Mouse (Mus musculus): ENCODE results near the gene Ankrd50. TPM values are rescaled to one million over a fixed set of nuclear protein-coding genes. Genes with fewer than 3 reads are reported as not detected.

Gene Ankrd50
- polyA plus RNA-seq, 1 experiment from 2014 or later: 19.9 TPM

DNA sequence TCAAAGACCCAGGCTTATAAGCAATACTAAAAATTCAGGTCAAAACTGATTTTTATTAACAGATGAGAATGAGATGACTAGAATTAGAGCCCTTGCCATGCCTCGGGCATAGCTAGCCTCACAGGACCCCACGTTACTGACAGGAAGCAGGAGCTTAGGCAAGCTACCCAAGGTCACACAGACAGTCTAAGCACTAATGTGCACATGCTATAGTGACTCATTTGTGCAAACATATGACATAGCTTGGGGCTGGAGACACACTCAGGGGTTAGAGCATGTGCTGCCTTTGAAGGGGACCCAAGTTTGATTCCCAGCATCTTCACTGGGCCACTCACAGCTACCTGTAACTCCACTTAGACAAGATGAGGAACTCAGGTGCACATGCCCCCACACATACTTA, 22.9 kb downstream of the Ankrd50 start:
- 95% methylated on average over 2 of the region's 2 CpGs for WGBS
- H3K4me2 ChIP-seq: no peak overlapping the region
- H3K4me3 ChIP-seq: no peak overlapping the region
- H3K9ac ChIP-seq: no peak overlapping the region
- no peak for ATAC-seq
- H3K4me1 ChIP-seq: no peaks in the 10 kb centered on the region
- H3K36me3 ChIP-seq (ENCODE audit: poor library complexity, severe bottlenecking): peaks cover 57% of the 10 kb centered on the region
- no peaks in the 10 kb centered on the region for H3K9me3 ChIP-seq (replicated peaks)
- H3K27me3 ChIP-seq: no peaks in the 10 kb centered on the region
- H3K27ac ChIP-seq: no peak overlapping the region

- WGBS: 89% methylated on average over 4 of the region's 4 CpGs
- H3K27me3 ChIP-seq: no peaks in the 10 kb centered on the region
- peaks cover 72% of the 10 kb centered on the region for H3K36me3 ChIP-seq (ENCODE audit: poor library complexity, severe bottlenecking)
- H3K4me3 ChIP-seq: no peak overlapping the region
- H3K4me2 ChIP-seq: no peak overlapping the region
- H3K27ac ChIP-seq: no peak overlapping the region
- H3K9me3 ChIP-seq (replicated peaks): no peaks in the 10 kb centered on the region
- no peak for ATAC-seq
- no peaks in the 10 kb centered on the region for H3K4me1 ChIP-seq
- no peak overlapping the region for H3K9ac ChIP-seq
Observed at GRCm38 (mm10) chr3:38460250-38460624, 24.4 kb downstream of the Ankrd50 start.

DNA sequence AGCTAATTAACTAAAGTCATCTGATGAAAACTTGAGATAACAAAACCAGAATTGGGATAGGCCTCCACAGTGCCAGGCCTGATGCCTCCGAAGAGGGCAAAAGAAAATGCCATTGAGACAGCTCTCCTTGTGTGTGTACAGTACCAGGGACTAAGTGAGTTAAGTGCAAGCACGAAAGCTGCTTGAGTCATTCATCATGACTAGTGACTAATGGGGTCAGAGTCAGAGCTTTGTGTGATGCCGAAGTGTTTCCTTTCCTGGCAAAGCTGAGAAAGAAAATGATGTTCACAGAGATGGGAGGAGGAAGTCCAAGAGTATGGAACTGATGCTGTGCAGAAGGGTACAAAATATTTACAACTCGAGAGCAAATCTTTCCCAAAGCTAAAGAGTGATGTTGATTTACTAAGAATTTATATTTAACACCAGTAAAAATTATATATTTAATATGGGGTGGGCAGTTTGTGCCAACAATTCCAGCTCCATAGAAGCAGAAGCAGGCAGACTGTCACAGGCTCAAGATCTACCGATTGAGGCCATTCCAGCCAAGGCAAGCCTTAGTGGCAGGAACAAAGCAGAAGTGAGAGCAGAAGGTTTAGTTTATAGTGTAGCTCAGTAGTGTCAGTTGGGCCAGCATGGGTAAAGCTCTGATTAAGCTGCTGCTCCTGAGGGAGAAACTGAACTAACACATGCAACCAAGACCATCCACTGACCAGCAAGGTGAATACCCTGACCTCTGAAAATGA, 25.0 kb downstream of the Ankrd50 start:
- Histone ChIP-seq H3K9ac (no peak overlapping the region), H3K27me3 (no peaks in the 10 kb centered on the region), H3K4me3 (no peak overlapping the region), H3K27ac (no peak overlapping the region), H3K36me3 (ENCODE audit: poor library complexity, severe bottlenecking) (peaks cover 78% of the 10 kb centered on the region), H3K4me2 (no peak overlapping the region), H3K9me3 (replicated peaks) (no peaks in the 10 kb centered on the region), H3K4me1 (no peaks in the 10 kb centered on the region)
- no peak for ATAC-seq
- WGBS: 88% methylated on average over 5 of the region's 5 CpGs

DNA sequence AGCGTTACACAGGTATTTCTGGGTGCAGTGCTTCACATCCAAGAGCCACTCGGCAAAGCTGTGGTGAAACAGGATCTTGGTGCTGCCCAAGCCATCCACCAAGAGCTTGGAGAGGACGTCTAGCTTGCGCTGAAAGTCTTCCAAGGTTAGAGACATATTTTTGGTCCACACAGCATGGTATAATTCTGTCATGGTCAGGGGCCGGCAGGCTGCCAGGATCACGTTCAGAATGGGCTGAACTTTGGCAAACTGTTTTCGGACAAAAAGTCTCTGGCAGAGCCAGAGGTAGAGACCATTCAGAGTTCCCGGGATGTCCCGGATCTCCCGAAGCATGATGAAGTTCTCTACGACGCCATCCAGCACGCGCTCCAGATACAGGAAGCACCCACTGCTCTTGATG, 27.6 kb downstream of the Ankrd50 start:
- peaks cover 86% of the 10 kb centered on the region for H3K36me3 ChIP-seq (ENCODE audit: poor library complexity, severe bottlenecking)
- WGBS: 96% methylated on average over 14 of the region's 14 CpGs
- ATAC-seq: no peak
- H3K27me3 ChIP-seq: no peaks in the 10 kb centered on the region
- no peak overlapping the region for H3K9ac ChIP-seq
- H3K4me2 ChIP-seq: no peak overlapping the region
- no peaks in the 10 kb centered on the region for H3K4me1 ChIP-seq
- no peak overlapping the region for H3K27ac ChIP-seq
- no peaks in the 10 kb centered on the region for H3K9me3 ChIP-seq (replicated peaks)
- H3K4me3 ChIP-seq: no peak overlapping the region

DNA sequence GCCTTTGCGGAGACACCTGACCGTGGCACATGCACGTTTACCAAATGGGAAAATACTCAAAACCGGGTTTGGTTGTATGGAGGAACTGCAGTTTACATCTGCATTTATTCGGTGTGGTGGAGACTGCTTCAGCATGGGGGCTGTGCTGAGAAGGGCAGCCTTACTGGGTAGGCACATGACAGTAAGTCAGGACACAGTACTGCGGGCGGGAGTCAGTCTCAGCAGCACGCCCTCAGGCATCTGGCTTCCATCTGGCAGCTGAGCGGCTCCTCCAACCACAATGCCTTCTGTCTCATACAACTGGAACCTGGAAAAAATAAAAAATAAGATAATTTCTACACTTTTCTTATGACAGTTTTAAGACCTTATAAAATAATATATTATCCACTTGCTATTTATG, 32.4 kb downstream of the Ankrd50 start:
- Histone ChIP-seq H3K4me1 (no peaks in the 10 kb centered on the region), H3K9ac (no peak overlapping the region), H3K4me2 (no peak overlapping the region), H3K4me3 (no peak overlapping the region), H3K9me3 (replicated peaks) (peaks cover 6% of the 10 kb centered on the region), H3K27me3 (no peaks in the 10 kb centered on the region), H3K36me3 (ENCODE audit: poor library complexity, severe bottlenecking) (peaks cover 65% of the 10 kb centered on the region), H3K27ac (no peak overlapping the region)
- ATAC-seq: 0 out of 2 replicates have a peak, but pooled peaks have one; percentile 44
- 90% methylated on average over 9 of the region's 9 CpGs for WGBS

- peaks cover 6% of the 10 kb centered on the region for H3K9me3 ChIP-seq (replicated peaks)
- peaks cover 11% of the 10 kb centered on the region for H3K36me3 ChIP-seq (ENCODE audit: poor library complexity, severe bottlenecking)
- no peak overlapping the region for H3K9ac ChIP-seq
- 89% methylated on average over 9 of the region's 9 CpGs for WGBS
- H3K4me2 ChIP-seq: no peak overlapping the region
- no peak overlapping the region for H3K27ac ChIP-seq
- H3K4me1 ChIP-seq: no peaks in the 10 kb centered on the region
- no peaks in the 10 kb centered on the region for H3K27me3 ChIP-seq
- no peak for ATAC-seq
- no peak overlapping the region for H3K4me3 ChIP-seq
Observed at GRCm38 (mm10) chr3:38446586-38446985, 38.1 kb downstream of the Ankrd50 start.

GRCm38 (mm10) chr3:38443875-38444274, 40.8 kb downstream of the Ankrd50 start:
- ATAC-seq: peak; percentile 57; the same call in 1 of the 2 replicates

GRCm38 (mm10) chr3:38440564-38440991, 44.1 kb downstream of the Ankrd50 start:
- Histone ChIP-seq H3K4me1 (no peaks in the 10 kb centered on the region), H3K36me3 (ENCODE audit: poor library complexity, severe bottlenecking) (no peaks in the 10 kb centered on the region), H3K4me3 (no peak overlapping the region), H3K4me2 (no peak overlapping the region), H3K9ac (no peak overlapping the region), H3K27ac (no peak overlapping the region), H3K9me3 (replicated peaks) (no peaks in the 10 kb centered on the region), H3K27me3 (no peaks in the 10 kb centered on the region)
- 71% methylated on average over 7 of the region's 7 CpGs for WGBS
- no peak for ATAC-seq

More at GRCm38 (mm10) chr3:38443875-38444274, 40.8 kb downstream of the Ankrd50 start:
- H3K4me2 ChIP-seq: no peak overlapping the region
- no peak overlapping the region for H3K4me3 ChIP-seq
- no peaks in the 10 kb centered on the region for H3K9me3 ChIP-seq (replicated peaks)
- WGBS: 70% methylated on average over 4 of the region's 4 CpGs
- H3K27ac ChIP-seq: no peak overlapping the region
- H3K9ac ChIP-seq: no peak overlapping the region
- no peaks in the 10 kb centered on the region for H3K4me1 ChIP-seq
- no peaks in the 10 kb centered on the region for H3K36me3 ChIP-seq (ENCODE audit: poor library complexity, severe bottlenecking)
- no peaks in the 10 kb centered on the region for H3K27me3 ChIP-seq

GRCm38 (mm10) chr3:38436596-38436995, 48.0 kb downstream of the Ankrd50 start:
- no peak overlapping the region for H3K4me2 ChIP-seq
- H3K4me1 ChIP-seq: peaks cover 5% of the 10 kb centered on the region; the same call in 1 of the 2 replicates
- 90% methylated on average over 3 of the region's 3 CpGs for WGBS
- H3K27ac ChIP-seq: no peak overlapping the region
- H3K4me3 ChIP-seq: no peak overlapping the region
- H3K9ac ChIP-seq: no peak overlapping the region
- no peaks in the 10 kb centered on the region for H3K9me3 ChIP-seq (replicated peaks)
- no peaks in the 10 kb centered on the region for H3K27me3 ChIP-seq
- ATAC-seq: no peak
- no peaks in the 10 kb centered on the region for H3K36me3 ChIP-seq (ENCODE audit: poor library complexity, severe bottlenecking)

- Histone ChIP-seq H3K9me3 (replicated peaks) (no peaks in the 10 kb centered on the region), H3K4me1 (peaks cover 5% of the 10 kb centered on the region; the same call in 1 of the 2 replicates), H3K9ac (no peak overlapping the region), H3K4me2 (no peak overlapping the region), H3K27me3 (no peaks in the 10 kb centered on the region), H3K36me3 (ENCODE audit: poor library complexity, severe bottlenecking) (no peaks in the 10 kb centered on the region), H3K27ac (no peak overlapping the region), H3K4me3 (no peak overlapping the region)
- ATAC-seq: no peak
- WGBS: 94% methylated on average over 6 of the region's 6 CpGs
Observed at GRCm38 (mm10) chr3:38435828-38436227, 48.8 kb downstream of the Ankrd50 start.

- Histone ChIP-seq H3K9me3 (replicated peaks) (no peaks in the 10 kb centered on the region), H3K4me1 (peaks cover 5% of the 10 kb centered on the region; the same call in 1 of the 2 replicates), H3K36me3 (ENCODE audit: poor library complexity, severe bottlenecking) (no peaks in the 10 kb centered on the region), H3K27ac (no peak overlapping the region), H3K4me2 (no peak overlapping the region), H3K9ac (no peak overlapping the region), H3K27me3 (no peaks in the 10 kb centered on the region), H3K4me3 (no peak overlapping the region)
- whole genome bisulfite sequencing: 100% methylated on average over 2 of the region's 2 CpGs
- no peak for ATAC-seq
Observed at GRCm38 (mm10) chr3:38434486-38434885, 50.2 kb downstream of the Ankrd50 start.

DNA sequence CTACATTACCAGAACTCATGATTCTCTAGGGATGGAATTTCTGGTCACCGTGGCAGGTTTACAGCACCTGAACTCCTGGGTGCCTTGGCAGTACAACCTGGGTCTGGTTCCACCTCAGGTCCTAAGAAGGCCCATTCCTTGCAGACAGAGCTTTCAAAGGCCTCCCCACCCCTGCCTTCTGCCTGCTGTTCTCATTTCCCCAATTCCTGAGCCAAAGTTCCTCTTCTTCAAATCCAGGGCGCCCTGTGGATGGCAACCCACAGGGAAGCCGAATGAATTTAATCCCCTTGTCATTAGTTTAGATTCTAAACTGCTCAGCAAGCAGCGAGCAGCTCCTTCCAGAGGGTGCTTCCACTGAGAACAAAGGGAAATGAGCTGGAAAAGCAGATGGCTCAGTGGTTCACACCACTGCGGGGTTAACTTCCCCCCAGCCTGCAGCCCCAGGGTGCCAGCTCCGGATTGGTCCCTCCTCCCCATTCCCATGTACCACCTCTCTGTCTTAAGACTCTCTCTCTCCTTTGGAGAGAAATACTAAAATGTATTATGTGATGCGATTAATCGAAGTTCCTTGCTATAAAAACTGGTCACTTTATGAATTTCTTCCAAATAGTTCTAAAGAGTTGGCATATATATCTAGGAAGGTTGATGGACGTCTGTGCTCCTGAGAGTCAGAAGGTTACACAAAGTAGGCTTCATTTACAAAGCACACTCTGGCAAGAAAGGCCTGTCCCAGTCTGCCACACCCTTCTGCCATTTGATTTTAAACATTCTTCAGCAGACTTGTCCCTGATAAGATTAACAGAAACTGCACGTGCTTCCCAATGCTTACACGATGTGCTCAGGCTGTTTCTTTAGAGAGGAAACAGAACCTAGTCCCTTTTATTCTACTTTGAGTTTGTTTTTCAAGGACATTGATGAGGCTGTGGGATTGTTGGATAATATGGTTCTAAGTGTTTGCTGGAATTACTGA, 50.9 kb downstream of the Ankrd50 start:
- Histone ChIP-seq H3K4me1 (peaks cover 5% of the 10 kb centered on the region; the same call in 1 of the 2 replicates), H3K9ac (no peak overlapping the region), H3K4me2 (no peak overlapping the region), H3K27ac (no peak overlapping the region), H3K27me3 (no peaks in the 10 kb centered on the region), H3K4me3 (no peak overlapping the region), H3K36me3 (ENCODE audit: poor library complexity, severe bottlenecking) (no peaks in the 10 kb centered on the region), H3K9me3 (replicated peaks) (no peaks in the 10 kb centered on the region)
- peak; percentile 67 for ATAC-seq
- WGBS: 10% methylated on average over 11 of the region's 11 CpGs
